ENCODE assay signal across 10 mouse cellular contexts in the genomic region with DNA sequence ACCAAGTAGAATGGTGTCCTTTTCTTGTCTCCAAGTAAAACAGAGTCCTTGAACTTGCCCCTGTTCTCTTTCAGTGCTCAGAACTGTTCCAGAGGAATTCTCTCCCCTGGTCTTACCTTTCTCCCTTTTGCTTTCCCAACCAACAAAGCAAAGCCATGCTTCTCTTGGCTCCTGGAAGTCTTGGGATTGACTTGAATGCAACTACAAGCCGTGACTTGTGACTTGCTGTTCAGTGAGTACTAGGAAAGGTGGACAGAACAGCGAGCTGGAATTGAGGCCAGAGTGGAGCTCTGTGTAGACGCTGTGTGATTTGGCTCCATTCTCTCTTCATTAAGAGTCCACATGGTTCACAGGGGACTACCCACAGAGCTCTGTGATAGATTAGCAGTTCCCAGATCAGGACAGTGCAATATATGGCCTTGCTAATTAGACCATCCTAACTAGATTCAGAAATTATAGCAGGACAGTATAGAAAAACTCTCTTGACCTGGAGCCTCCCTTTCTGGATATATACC.
"Had no signal": no experiment of that assay in that cellular context is flagged by ENCODE, and none has a peak within 500 bp of the region (broad histone marks: within the 10 kb centered on the region; RNA-seq: fewer than 3 reads in every experiment).

No protein-coding gene starts in this region.

- H3K27ac ChIP-seq: kidney, postnatal 0 days; liver, embryonic 15.5 days; midbrain, embryonic 13.5 days; stomach, postnatal 0 days had no signal

- H3K27me3 ChIP-seq: liver, embryonic 15.5 days; midbrain, embryonic 13.5 days had no signal

- DNase-seq: kidney, postnatal 4 days; lung, adult 2 months; lung, postnatal 36 days had no signal

- H3K9me3 ChIP-seq: liver, embryonic 15.5 days; midbrain, embryonic 13.5 days had no signal

- H3K9ac ChIP-seq: liver, embryonic 15.5 days; midbrain, embryonic 13.5 days had no signal

- H3K4me3 ChIP-seq: liver, embryonic 15.5 days; midbrain, embryonic 13.5 days; myocyte had no signal

- H3K36me3 ChIP-seq: liver, embryonic 15.5 days; midbrain, embryonic 13.5 days had no signal

- H3K4me2 ChIP-seq: liver, embryonic 11.5 days; liver, embryonic 15.5 days; midbrain, embryonic 13.5 days had no signal

- ATAC-seq: lung, postnatal 0 days; midbrain, embryonic 13.5 days had no signal

- H3K4me1 ChIP-seq: liver, embryonic 15.5 days; midbrain, embryonic 13.5 days had no signal
